Mouse (Mus musculus): ENCODE results near the gene Rgs12.

Rgs12 gene

DNA sequence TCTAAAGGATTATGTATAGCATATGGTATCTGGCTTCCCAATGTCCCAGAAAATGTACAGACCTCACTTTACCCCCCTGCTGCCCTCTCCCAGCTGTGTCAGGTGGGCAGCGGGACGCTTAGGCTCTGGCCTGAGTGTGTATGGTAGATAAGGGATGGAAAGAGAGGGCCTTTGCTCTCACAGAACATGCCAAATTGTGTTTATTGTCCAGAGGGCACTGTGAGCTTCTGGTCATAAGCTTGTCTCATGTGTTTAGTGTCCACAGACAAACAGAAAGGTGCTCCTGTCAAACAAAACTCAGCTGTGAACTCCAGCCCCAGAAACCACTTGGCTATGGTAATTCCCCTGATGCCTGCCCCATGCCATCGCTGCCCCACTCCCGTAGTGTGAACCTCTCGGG, 80.5 kb downstream of the Rgs12 start:
- DNase-seq (ENCODE audit: low read depth) = no peak

DNA sequence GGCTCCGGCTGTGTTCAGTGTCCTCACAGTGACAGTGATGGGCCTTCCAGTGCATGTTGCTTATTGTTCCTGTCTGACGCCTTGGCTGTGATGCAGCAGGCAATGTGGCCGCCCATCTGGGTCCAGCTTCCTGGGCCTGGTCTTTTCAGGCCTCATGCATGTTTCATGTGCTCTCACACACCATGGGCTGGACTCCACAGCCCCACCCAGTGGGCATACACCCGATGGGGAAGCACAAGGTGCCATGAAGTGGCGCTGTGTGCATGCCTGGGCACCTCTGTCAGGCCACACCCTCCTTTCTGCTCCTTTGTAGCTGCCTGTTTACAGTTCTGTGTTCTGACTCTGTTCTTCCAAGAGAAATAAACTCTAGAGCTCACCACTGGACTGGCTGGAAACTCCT, 83.8 kb downstream of the Rgs12 start:
- no peak for DNase-seq (ENCODE audit: low read depth)

DNA sequence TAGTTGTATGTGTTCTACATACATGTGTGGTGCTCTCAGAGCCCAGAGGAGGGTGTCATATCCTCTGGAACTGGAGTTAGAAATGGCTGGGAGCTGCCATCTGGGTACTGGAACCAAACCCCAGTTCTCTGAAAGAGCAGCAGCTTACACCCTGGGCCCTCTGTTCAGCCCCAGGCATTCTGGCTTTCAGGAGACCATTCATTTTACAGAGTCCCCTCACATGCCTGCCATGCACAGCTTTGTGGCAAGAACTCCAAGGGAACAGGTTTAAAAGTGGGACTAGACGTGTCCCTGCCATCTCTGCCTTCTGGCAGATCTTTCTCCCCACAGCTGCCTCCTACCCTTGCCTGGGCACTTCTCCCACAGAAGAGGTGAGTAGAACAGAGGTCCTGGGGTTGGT, 84.4 kb downstream of the Rgs12 start:
- DNase-seq (ENCODE audit: low read depth) = no peak

DNA sequence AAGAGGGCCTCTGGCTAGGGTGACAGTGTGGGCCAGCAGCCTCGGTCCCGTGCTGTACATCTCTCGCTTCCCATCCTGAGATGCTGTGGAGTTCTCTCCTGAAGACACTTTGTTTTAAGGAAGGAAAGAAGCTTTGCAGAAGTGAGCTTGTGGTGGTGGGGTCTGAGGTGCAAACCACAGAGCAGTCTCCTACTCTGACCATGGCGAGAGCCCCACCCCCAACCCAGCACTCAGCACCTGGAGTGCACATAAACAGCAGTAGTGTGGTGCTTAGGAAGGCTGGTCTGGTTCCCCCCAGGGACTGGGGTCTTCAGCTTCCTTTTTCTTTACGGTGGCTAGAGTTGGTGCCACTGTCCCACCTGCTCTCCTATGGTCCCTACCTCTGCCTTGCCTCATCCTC, 85.9 kb downstream of the Rgs12 start:
- DNase-seq (ENCODE audit: low read depth) = no peak

- no peak for DNase-seq (ENCODE audit: low read depth)
These were observed 86.5 kb downstream of the Rgs12 start for GRCm38 (mm10) chr5:35035795-35036194.

DNA sequence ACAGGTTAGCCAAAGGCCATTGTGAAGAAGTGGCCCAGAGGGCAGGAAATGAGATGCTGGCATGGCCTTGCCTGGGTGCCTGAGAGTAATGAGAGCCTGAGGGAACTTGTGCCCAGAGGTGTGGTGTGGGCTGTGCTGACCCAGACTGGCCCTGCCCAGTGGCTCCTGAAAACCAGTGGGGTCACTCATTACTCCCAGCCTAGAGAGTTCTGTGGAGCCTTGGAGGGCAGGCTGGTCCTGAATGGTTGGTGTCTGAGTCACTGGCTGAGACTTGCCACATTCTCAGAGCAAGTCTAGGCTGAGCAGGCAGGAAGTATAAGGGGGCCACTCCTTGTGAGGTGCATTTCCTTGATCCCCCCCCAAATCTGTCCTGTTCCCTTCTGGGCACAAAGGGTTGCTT, 88.2 kb downstream of the Rgs12 start:
- peak; percentile 44 for DNase-seq (ENCODE audit: low read depth)

DNA sequence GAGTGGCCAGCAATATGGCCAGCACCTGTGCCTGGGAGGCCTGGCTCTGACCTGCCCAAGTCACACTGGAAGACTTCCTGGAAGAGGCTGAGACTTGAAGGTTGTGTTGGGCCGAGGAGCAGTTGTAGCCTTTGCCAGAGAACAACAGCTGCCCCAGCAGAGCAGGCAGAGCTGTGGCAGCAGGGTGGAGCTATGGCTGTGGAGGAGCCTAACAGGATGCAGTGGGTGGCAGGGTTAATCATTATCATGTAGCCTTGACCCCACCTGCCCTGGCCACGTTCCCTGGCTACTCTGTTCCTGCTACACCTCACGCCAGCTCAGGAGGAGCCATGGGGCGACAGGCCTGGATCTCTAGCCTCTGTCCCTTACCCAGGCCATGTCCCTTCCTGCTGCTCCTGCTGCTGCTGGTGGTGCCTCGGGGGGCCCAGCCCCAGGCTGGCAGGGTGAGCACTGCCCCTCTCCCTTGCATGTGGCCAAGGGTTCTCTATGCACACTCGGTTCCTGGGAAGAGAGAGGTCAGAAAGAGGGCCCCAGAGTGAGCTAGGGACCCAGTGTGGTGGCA, 92.1 kb downstream of the Rgs12 start, which contains the start of gene Hgfac:
Gene Hgfac, plus strand, starts transcription at position 242 of the 562 bp plus-strand sequence.
- DNase-seq (ENCODE audit: low read depth) = no peak

GRCm38 (mm10) chr5:35042431-35043109, 93.3 kb downstream of the Rgs12 start:
- DNase-seq (ENCODE audit: low read depth) = no peak

DNA sequence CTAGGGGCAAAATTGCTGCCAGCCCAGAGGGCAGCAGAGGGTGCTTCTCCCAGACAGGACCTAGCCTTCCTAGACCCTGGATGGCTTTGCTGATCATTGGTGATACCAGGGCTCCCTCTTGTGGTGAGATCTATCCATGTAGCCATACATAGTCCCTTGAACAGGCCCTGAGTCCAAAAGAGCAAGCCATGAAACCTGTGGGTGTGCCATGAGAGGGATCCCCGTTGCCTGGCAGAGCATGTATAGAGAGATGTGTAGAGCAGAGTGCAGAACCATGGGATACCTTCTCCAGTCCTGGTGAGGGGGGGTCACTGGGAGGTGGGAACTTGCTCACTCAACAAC, 93.8 kb downstream of the Rgs12 start:
- peak; percentile 90 for DNase-seq (ENCODE audit: low read depth)

GRCm38 (mm10) chr5:35050541-35050940, 101.3 kb downstream of the Rgs12 start:
- peak; percentile 21 for DNase-seq (ENCODE audit: low read depth)

- no peak for DNase-seq (ENCODE audit: low read depth)
These were observed 105.4 kb downstream of the Rgs12 start for GRCm38 (mm10) chr5:35054628-35055027.

- no peak for DNase-seq (ENCODE audit: low read depth)
These were observed 105.8 kb downstream of the Rgs12 start for GRCm38 (mm10) chr5:35055076-35055475.

DNA sequence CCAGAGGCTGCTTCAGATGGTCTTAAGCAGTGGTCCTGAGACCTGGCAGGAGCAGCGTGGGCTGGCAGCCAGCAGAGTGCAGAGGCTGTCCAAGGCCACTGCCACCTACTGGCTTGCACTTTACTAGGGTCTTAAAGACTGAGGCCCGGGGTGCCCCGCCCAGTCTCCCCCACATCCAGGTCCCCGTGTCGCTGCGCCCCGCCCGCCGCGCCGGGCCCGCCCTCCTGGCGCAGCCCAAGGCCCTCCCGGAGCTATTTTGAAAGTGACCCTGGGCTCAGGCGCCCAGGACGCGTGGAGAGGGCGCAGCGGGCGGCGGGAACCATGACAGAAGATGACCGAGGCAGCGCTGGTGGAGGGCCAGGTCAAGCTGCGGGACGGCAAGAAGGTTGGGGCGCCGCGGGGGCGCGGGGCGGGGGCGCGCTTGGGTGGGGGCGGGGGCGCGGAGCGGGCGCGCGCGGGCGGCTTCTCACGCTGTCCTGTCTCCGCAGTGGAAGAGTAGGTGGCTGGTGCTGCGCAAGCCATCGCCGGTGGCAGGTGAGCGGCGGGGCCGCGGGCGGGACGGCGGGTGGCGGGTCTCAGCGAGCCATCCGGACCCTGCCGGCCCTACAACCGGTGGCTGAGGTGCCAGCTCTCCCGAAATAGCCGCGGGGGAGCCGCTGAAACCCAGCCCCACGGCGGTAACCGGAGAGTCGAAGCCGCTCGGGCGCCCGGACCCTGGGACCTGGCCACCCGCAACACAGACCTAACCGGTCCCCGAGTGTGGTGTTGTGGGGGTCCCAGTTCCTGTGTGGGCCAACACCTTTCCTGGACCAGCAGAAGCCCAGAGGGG, 107.6 kb downstream of the Rgs12 start, which contains the start of gene Dok7:
Gene Dok7, plus strand, starts transcription at position 163 of the 829 bp plus-strand sequence.
- DNase-seq (ENCODE audit: low read depth) = no peak

GRCm38 (mm10) chr5:35057582-35057981, 108.3 kb downstream of the Rgs12 start:
- no peak for DNase-seq (ENCODE audit: low read depth)

DNA sequence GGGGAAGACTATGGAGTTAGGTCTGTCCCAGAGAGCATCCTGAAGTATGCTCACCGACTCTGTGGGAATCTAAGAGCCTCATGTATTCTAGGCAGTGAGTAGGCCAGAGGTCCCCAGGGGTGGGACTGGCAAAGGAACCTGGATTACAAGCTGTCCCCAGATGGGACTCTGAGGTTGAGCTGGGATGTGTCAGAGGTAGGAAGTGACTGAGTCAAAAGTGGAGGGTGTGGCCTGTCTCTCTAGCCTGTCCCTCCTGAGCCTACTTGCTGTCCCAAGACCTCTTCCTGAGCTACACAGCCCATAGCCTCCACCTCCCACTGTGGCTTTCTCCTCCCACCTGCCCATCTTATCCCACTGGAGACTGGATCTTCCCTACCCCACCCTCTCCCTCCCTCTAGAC, 109.0 kb downstream of the Rgs12 start:
- DNase-seq (ENCODE audit: low read depth) = no peak

DNA sequence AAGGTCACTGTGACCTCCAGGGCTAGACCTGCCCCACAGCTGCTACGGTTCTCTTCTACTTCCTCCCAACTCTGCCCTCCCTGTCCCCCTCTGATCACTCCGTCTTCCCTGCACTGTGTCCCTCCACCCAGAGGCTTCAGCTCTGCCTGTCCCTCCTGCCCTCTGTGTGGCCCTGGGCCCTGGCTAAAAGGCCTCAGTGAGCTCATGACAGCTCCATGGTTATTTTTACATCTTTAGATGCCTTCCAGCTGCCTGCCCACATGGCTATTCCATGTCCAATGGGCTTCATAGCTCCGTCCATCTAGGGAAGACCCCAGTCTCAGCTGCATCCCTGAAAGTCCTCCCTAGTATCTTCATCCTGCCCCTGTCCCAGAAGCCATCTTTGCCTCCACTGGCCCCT, 110.9 kb downstream of the Rgs12 start:
- DNase-seq (ENCODE audit: low read depth) = no peak

- DNase-seq (ENCODE audit: low read depth) = no peak
These were observed 120.6 kb downstream of the Rgs12 start for GRCm38 (mm10) chr5:35069841-35070240.

- DNase-seq (ENCODE audit: low read depth) = no peak
These were observed 121.1 kb downstream of the Rgs12 start for GRCm38 (mm10) chr5:35070314-35070713.

- DNase-seq (ENCODE audit: low read depth) = no peak
These were observed 121.7 kb downstream of the Rgs12 start for GRCm38 (mm10) chr5:35070953-35071352.

DNA sequence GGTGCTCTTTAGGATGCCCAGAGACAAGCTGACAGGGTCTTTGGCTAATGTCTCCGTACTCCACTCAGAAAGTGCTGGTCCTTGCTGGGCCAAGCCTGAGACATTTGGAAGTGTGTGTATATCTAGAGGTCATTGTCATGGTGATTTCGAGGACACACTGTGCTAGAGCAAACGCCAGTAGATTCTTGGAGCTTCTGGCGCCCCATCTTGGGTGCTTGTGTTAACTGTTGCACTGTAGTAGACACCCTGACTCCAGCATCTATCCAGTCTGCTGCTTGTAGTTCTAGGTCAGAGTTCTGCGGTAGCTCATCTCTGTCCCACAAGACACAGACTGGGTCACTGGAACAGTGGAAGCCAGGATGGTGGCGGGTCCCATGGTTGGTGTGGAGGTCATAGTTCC, 122.6 kb downstream of the Rgs12 start:
- DNase-seq (ENCODE audit: low read depth) = no peak

DNA sequence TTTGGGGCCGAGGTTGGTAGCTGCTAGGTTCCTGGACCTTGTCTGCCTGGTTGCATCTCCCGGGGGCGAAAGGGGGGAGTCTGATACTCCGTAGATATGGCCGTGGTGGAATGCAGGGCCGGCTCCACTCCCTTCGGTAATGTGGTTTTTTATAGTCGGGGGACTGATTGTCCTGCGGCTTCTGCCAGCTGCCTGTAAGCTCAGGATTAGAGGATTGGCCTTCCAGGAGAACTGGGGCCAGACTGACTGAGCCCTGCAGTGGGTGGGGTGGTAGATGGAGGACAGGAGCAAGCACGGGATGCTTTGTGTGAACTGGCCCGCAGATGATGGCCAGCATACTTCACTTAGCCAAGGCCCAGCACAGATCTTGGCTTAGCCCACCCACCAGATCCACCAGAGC, 124.0 kb downstream of the Rgs12 start:
- no peak for DNase-seq (ENCODE audit: low read depth)

DNA sequence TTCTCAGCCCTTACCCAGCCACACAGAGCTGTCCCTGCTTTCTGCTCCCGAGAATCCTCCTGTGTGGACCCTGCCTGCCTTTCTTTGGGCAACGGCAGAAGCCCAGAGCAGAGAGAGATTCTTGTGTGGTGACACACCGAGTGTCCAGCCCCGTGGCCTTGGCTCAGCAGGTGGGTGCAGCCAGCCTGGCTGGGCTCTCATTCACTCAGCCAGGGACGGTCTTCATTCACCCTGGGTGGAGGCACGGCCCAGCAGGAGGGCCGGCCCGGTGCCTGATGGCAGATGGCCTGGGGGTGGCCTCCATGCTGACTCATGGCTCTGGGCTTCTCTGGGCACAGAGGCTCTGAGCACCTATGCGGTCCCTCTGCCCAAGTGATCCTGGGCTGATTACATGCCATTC, 124.7 kb downstream of the Rgs12 start:
- DNase-seq (ENCODE audit: low read depth) = no peak

GRCm38 (mm10) chr5:35076369-35076768, 127.1 kb downstream of the Rgs12 start:
- no peak for DNase-seq (ENCODE audit: low read depth)

All from NIH3T3 (cell line).